Mouse (Mus musculus) embryonic fibroblast, embryonic 13.5 days (primary cell): ENCODE measurements around the gene Hdgf.

Experiments used
- CTCF ChIP-seq: IDR thresholded peaks from 2 replicates; pipeline ENCODE4 v1.5.1; 2011; ENCODE audit warnings: mild to moderate bottlenecking, control low read depth, low read length, moderate library complexity, borderline replicate concordance; ENCODE audit not compliant: insufficient read depth
- POLR2A ChIP-seq: IDR thresholded peaks from 2 replicates; pipeline ENCODE4 v1.6.1; 2011; ENCODE audit warnings: low read depth, mild to moderate bottlenecking, control low read depth, low read length, moderate library complexity

GRCm38 (mm10) chr3:87947811-87948199, 41.7 kb downstream of the Hdgf start:
- TF ChIP-seq POLR2A = no peak
- no peak for TF ChIP-seq CTCF
